Mouse (Mus musculus) ES-E14 (cell line): ENCODE data around the gene Fam92b. TPM values are rescaled to one million over a fixed set of nuclear protein-coding genes. Genes with fewer than 3 reads are reported as not detected.

Source experiments
- DNase-seq: peaks from one replicate; pipeline ENCODE4 v3.0.0-alpha.2; 2013; ENCODE audit warnings: low read depth, low spot score
- H3K27ac ChIP-seq: 2 replicates; pipeline ENCODE4 v1.5.1; 2012; ENCODE audit warnings: low read depth, mild to moderate bottlenecking, low read length, moderate library complexity, mixed read lengths; ENCODE audit not compliant: poor library complexity, insufficient read depth, severe bottlenecking
- H3K36me3 ChIP-seq: 2 replicates; pipeline ENCODE4 v1.6.1; 2012; ENCODE audit warnings: mild to moderate bottlenecking, low read length, moderate library complexity, mixed read lengths; ENCODE audit not compliant: control insufficient read depth, poor library complexity, insufficient read depth, severe bottlenecking
- H3K4me1 ChIP-seq, 2 experiments: fragments of 150-350 bp in 1 of 2; sonication (generic) in 1 of 2; 2 replicates each; pipeline ENCODE4 v1.6.1; 2012; ENCODE audit warnings: low read length in 2 of 2, mild to moderate bottlenecking in 1 of 2, mixed read lengths in 1 of 2; ENCODE audit not compliant: control insufficient read depth in 2 of 2, insufficient read depth in 2 of 2, poor library complexity in 1 of 2
- H3K4me3 ChIP-seq, 2 experiments: fragments of 150-350 bp in 1 of 2; sonication (generic) in 1 of 2; 2 replicates each; pipeline ENCODE4 v1.5.1; 2012; ENCODE audit warnings: low read length in 2 of 2, low read depth in 1 of 2, mild to moderate bottlenecking in 1 of 2, mixed read lengths in 1 of 2; ENCODE audit not compliant: insufficient read depth in 1 of 2, poor library complexity in 1 of 2, severe bottlenecking in 1 of 2
- H3K9ac ChIP-seq: 2 replicates; pipeline ENCODE4 v1.6.1; 2012; ENCODE audit warnings: low read depth, mild to moderate bottlenecking, low read length, mixed read lengths; ENCODE audit not compliant: poor library complexity, insufficient read depth, severe bottlenecking
- H3K9me3 ChIP-seq: fragments of 150-350 bp; sonication (generic); 2 replicates; pipeline ENCODE4 v1.6.1; 2012; ENCODE audit warnings: low read depth, mild to moderate bottlenecking, low read length; ENCODE audit not compliant: control insufficient read depth, insufficient read depth
- CHD2 ChIP-seq: IDR thresholded peaks from 2 replicates; pipeline ENCODE4 v1.6.1; 2014; ENCODE audit warnings: mild to moderate bottlenecking, low read depth, low read length, inconsistent platforms
- HCFC1 ChIP-seq: IDR thresholded peaks from 2 replicates; pipeline ENCODE4 v1.6.1; 2012; ENCODE audit warnings: low read length, inconsistent platforms, borderline replicate concordance; ENCODE audit not compliant: insufficient read depth
- MAFK ChIP-seq: IDR thresholded peaks from 2 replicates; pipeline ENCODE4 v1.6.1; 2014; ENCODE audit warnings: mild to moderate bottlenecking, low read depth, low read length, inconsistent platforms; ENCODE audit not compliant: insufficient read depth
- ZC3H11A ChIP-seq: IDR thresholded peaks from 2 replicates; pipeline ENCODE4 v1.6.1; 2012; ENCODE audit warnings: low read depth, mild to moderate bottlenecking, inconsistent platforms, low read length, borderline replicate concordance
- ZNF384 ChIP-seq: IDR thresholded peaks from 2 replicates; pipeline ENCODE4 v1.6.1; 2012; ENCODE audit warnings: low read depth, low read length, inconsistent platforms
- in situ Hi-C, 2 experiments: fragments of 600-800 bp; cut with MboI; formaldehyde crosslinking; loops; one replicate each; pipeline ENCODE4 v1.15.1; 2025; ENCODE audit warnings: low sequenced_read_pairs in 2 of 2, inconsistent platforms in 1 of 2; ENCODE audit not compliant: unreplicated experiment in 2 of 2
- total RNA-seq: library from RNA; depleted of rRNA; stranded (reverse); fragments of 300-350 nt; gene quantifications from 2 replicates; pipeline ENCODE4 v1.2.3, GENCODE M21; 2012

Fam92b gene
- total RNA-seq, 1 experiment = not detected

GRCm38 (mm10) chr8:120191633-120192032, 14.4 kb upstream of the Fam92b start:
- Histone ChIP-seq H3K4me1 (no peaks in the 10 kb centered on the region), H3K36me3 (no peaks in the 10 kb centered on the region), H3K9me3 (no peaks in the 10 kb centered on the region), H3K27ac (no peak overlapping the region), H3K9ac (no peak overlapping the region), H3K4me3 (no peak overlapping the region)
- no peak for DNase-seq
- TF ChIP-seq ZNF384 (no peak), HCFC1 (no peak), MAFK (no peak), ZC3H11A (no peak), CHD2 (no peak)
- in situ Hi-C loops = no loop called here

GRCm38 (mm10) chr8:120190810-120191413, 13.6 kb upstream of the Fam92b start:
- no peaks in the 10 kb centered on the region for H3K4me1 ChIP-seq
- no peak overlapping the region for H3K9ac ChIP-seq
- H3K27ac ChIP-seq = no peak overlapping the region
- no peak overlapping the region; a peak in 1 of 4 replicates for H3K4me3 ChIP-seq
- no peaks in the 10 kb centered on the region for H3K36me3 ChIP-seq
- TF ChIP-seq ZNF384 = no peak
- TF ChIP-seq MAFK = no peak
- H3K9me3 ChIP-seq = no peaks in the 10 kb centered on the region
- in situ Hi-C loops = no loop called here
- DNase-seq = no peak

DNA sequence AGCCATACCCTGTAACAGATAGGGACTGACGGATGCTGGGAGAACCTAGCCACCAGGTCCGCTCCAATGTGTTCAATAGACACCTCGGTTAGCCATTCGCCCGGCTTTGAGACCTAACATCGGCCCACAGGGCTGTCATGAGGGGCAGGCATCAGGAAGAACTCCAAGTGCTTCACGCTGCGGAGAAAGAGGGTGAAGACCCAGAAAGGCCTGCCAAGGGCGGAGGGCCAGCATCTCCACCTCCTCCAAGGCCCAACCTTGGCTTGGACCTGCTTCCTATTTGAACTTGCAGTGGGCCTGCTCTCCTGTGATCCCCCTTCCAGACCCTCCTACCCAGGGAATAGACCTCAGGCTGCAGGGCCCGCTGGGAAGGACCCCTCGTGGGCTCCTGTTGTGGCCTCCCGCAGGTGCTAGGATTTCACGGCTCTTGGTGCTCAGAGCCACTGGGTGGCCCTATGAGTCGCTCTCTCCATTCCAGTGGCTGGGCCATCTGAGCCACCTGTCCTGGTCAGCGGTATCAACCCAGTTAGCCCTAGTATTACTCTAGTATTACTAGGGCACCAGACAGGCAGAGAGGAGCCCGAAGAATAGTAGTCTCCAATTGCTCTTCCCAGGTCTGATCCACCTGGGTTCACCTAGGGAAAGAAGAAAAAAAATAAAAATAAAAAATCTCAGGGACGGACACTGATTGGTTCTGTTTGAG, 13.0 kb upstream of the Fam92b start:
- TF ChIP-seq ZC3H11A (no peak), CHD2 (no peak), MAFK (no peak), ZNF384 (no peak), HCFC1 (no peak)
- H3K9me3 ChIP-seq = no peaks in the 10 kb centered on the region
- H3K9ac ChIP-seq = no peak overlapping the region
- no peak overlapping the region for H3K27ac ChIP-seq
- in situ Hi-C loops = no loop called here
- no peak overlapping the region for H3K4me3 ChIP-seq
- no peak for DNase-seq
- H3K36me3 ChIP-seq = no peaks in the 10 kb centered on the region
- no peaks in the 10 kb centered on the region for H3K4me1 ChIP-seq

DNA sequence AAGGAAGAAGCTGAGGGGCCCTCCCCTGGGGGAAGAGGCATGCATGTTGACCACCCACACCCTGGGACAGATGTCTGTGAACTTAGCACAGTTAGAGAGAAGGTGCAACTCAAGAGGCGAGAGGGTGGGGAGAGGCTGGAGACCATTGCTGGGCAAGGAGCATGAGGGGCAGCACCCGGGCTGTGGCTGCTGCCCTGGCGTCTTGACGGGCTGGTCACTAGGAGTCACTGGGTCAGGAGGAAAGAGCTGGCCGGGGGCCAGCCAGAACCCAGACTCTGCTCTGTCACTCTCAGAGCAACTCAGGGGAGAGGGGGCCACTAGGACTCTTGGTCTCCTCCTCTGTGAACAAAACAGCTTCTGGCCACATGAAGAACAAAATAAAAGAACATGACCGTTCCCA, 12.2 kb upstream of the Fam92b start:
- no peak overlapping the region for H3K27ac ChIP-seq

More for the DNA sequence above, 12.2 kb upstream of the Fam92b start:
- no peak for DNase-seq
- Histone ChIP-seq H3K9ac (no peak overlapping the region), H3K4me1 (no peaks in the 10 kb centered on the region), H3K9me3 (no peaks in the 10 kb centered on the region), H3K36me3 (no peaks in the 10 kb centered on the region), H3K4me3 (no peak overlapping the region)
- in situ Hi-C loops = loop anchor here in 1 of 2 experiments (10.0 kb wide), 1 partner anchor 135 kb away; no protein-coding TSS in a partner anchor
- TF ChIP-seq MAFK (no peak), HCFC1 (no peak), ZNF384 (no peak), ZC3H11A (no peak), CHD2 (no peak)
